Mouse (Mus musculus): ENCODE results near the gene Slco3a1.
A peak's percentile ranks its signal among the peaks of the same experiment; 100 is the strongest.

Gene Slco3a1

GRCm38 (mm10) chr7:74353707-74354468 lies 200.7 kb downstream of the Slco3a1 start:
- DNase-seq (ENCODE audit: low spot score in 2 of 2), result no peak

GRCm38 (mm10) chr7:74353240-74353639 lies 201.3 kb downstream of the Slco3a1 start:
- no peak for DNase-seq (ENCODE audit: low spot score in 2 of 2)

GRCm38 (mm10) chr7:74348318-74348890 lies 206.2 kb downstream of the Slco3a1 start:
- DNase-seq (ENCODE audit: low spot score in 2 of 2), result no peak

GRCm38 (mm10) chr7:74347026-74347425 lies 207.6 kb downstream of the Slco3a1 start:
- no peak for DNase-seq (ENCODE audit: low spot score in 2 of 2)

- DNase-seq (ENCODE audit: low spot score in 2 of 2), result no peak
Measured at GRCm38 (mm10) chr7:74346451-74346850, 208.1 kb downstream of the Slco3a1 start.

- DNase-seq (ENCODE audit: low spot score in 2 of 2), result no peak
Measured at GRCm38 (mm10) chr7:74341149-74341805, 213.3 kb downstream of the Slco3a1 start.

- no peak for DNase-seq (ENCODE audit: low spot score in 2 of 2)
Measured at GRCm38 (mm10) chr7:74340419-74340954, 214.1 kb downstream of the Slco3a1 start.

GRCm38 (mm10) chr7:74337677-74338420 lies 216.7 kb downstream of the Slco3a1 start:
- DNase-seq (ENCODE audit: low spot score in 2 of 2), result no peak

GRCm38 (mm10) chr7:74332323-74332722 lies 222.3 kb downstream of the Slco3a1 start:
- DNase-seq (ENCODE audit: low spot score in 2 of 2), result peak in 1 of 2 experiments; percentile 13

- DNase-seq (ENCODE audit: low spot score in 2 of 2), result no peak
Measured at GRCm38 (mm10) chr7:74330858-74331726, 223.5 kb downstream of the Slco3a1 start.

- DNase-seq (ENCODE audit: low spot score in 2 of 2), result no peak
Measured at GRCm38 (mm10) chr7:74330117-74330857, 224.3 kb downstream of the Slco3a1 start.

- DNase-seq (ENCODE audit: low spot score in 2 of 2), result no peak
Measured at GRCm38 (mm10) chr7:74329004-74329403, 225.6 kb downstream of the Slco3a1 start.

GRCm38 (mm10) chr7:74327716-74328115 lies 226.9 kb downstream of the Slco3a1 start:
- no peak for DNase-seq (ENCODE audit: low spot score in 2 of 2)

GRCm38 (mm10) chr7:74325052-74325451 lies 229.5 kb downstream of the Slco3a1 start:
- DNase-seq (ENCODE audit: low spot score in 2 of 2), result peak; percentile 26 to 67

- no peak for DNase-seq (ENCODE audit: low spot score in 2 of 2)
Measured at GRCm38 (mm10) chr7:74323683-74324082, 230.9 kb downstream of the Slco3a1 start.

GRCm38 (mm10) chr7:74323194-74323593 lies 231.4 kb downstream of the Slco3a1 start:
- peak; percentile 16 to 33 for DNase-seq (ENCODE audit: low spot score in 2 of 2)

GRCm38 (mm10) chr7:74320635-74321034 lies 233.9 kb downstream of the Slco3a1 start:
- DNase-seq (ENCODE audit: low spot score in 2 of 2), result no peak

- no peak for DNase-seq (ENCODE audit: low spot score in 2 of 2)
Measured at GRCm38 (mm10) chr7:74315836-74316435, 238.6 kb downstream of the Slco3a1 start.

- no peak for DNase-seq (ENCODE audit: low spot score in 2 of 2)
Measured at GRCm38 (mm10) chr7:74314276-74314675, 240.3 kb downstream of the Slco3a1 start.

Data from left cerebral cortex, adult 9 months (tissue).